Mouse (Mus musculus) inflammation-experienced regulatory T-cells, adult 6 months (primary cell): Measurements from ENCODE around the gene Nkain2. TPM values are rescaled to one million over a fixed set of nuclear protein-coding genes. Genes with fewer than 3 reads are reported as not detected.

Experiments used
- ATAC-seq: one replicate; pipeline ENCODE4 v1.8.0; 2017
- polyA plus RNA-seq, 3 experiments: library from polyadenylated mRNA; unstranded; fragments of 100-300 nt; shearing (Covaris generic); gene quantifications; one replicate each; pipeline ENCODE4 v1.2.1; 2017

Gene Nkain2
- polyA plus RNA-seq, 3 experiments from 2014 or later = not detected

GRCm38 (mm10) chr10:32576559-32577275 lies 313.5 kb downstream of the Nkain2 start:
- no peak for ATAC-seq

- no peak for ATAC-seq
Observed at GRCm38 (mm10) chr10:32557673-32558072, 332.6 kb downstream of the Nkain2 start.

- no peak for ATAC-seq
Observed at GRCm38 (mm10) chr10:32536057-32536456, 354.2 kb downstream of the Nkain2 start.

DNA sequence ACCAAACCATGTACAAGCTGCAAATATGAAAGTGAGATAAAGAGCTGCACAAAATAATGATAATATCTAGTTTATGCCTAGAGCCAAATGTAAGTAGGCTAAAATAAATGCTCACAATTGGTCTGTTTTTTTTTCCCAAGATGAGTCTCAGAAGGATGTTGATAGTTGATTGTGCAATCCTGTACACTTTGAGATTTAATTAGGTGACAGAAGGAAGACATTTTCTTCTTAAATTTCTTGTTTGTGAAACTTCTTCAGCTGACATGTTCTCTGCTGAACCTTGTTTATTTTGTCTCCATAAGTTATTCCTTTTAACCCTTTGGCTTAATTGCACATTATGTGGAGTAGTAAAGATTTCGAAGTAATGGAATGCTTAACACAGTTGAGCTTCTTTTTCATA lies 379.4 kb downstream of the Nkain2 start:
- no peak for ATAC-seq

DNA sequence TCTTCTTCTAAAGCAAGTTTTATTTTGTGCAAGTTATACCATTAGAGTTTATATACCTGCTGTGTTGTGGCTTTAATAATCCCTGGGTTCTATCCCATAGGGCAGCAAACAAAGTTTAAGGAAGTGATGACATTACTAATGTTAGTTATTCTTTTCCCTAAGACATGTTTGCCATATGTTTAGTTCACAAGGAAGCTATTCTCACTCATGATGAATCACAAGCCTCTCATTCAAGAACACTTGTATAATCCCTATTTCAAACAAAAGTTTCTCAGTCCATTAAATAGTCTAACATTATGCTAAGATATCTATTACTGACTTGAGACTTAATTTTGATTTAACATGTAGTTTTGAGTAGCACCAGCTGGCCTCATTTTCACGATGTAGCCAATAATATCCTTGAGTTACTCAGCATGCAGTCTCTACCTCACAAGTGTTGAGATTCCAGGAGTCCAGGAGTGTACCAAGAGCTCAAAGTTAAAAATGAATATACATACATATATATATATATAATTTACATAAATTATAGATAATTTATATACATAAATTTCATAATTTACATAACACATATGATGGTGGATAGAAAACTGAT lies 395.6 kb downstream of the Nkain2 start:
- ATAC-seq = no peak

DNA sequence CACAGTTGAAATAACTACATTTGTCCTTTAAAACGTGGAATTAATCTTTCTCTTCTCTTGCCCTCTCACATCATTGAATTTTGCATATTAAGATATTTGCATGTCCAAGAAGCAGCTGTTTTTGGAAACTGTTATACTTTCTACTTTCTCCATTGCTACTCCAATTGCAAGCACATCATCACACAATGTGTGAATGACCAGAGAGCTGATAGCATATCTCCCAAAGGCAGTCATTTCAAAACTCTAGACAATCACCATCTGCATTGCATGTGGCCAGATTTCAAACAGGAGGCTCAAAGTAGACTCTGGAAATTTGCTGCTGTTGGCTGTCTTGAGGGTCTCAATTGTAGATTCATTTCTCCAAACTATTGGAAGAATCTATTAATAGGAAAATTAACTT lies 396.7 kb downstream of the Nkain2 start:
- no peak for ATAC-seq

- ATAC-seq = no peak
Observed at GRCm38 (mm10) chr10:32462726-32463125, 427.5 kb downstream of the Nkain2 start.

DNA sequence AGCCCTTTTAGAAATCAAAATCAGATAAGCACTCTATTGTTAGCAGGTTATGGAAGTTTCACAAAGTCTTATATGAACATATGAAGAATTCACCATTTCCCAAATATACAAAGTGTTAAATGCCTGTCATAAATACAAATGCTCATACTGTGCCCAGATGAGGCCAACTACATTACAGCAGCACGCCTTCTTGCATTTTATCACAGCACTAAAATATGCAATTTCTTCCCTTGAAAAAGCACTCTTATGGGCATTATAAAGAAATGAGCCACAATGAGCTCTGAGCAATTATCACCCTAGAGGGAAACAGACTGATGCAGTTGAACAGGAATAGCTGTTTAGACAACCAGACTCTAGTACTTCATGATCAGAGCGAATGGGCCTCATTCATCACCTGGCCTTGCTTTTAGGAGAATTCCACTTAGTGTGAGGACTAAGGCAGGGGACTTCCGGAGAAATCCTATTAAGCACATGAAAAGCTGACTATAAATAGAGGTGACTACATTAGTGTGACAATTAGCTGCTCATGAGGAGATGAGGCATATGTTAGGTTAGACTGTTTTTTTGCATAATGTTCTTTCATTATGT lies 450.2 kb downstream of the Nkain2 start:
- ATAC-seq = no peak

DNA sequence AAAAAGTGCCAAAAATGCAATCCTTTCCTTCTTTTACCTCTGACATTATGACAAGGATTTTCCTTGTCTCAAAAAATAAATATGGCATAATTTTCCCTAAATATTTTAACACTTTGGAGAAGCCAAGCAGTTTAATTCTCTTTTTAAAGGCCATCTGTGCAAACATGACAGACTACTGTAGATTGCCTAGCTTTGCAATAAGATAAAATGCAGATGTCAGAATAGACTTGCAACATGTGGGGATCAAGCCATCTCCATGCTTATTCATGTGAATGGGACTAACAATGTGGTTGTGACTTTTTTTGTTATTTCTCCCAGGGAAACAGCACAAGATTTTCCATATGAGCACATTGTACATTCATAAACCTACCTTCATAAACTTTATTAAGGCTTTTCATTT lies 476.0 kb downstream of the Nkain2 start:
- no peak for ATAC-seq

DNA sequence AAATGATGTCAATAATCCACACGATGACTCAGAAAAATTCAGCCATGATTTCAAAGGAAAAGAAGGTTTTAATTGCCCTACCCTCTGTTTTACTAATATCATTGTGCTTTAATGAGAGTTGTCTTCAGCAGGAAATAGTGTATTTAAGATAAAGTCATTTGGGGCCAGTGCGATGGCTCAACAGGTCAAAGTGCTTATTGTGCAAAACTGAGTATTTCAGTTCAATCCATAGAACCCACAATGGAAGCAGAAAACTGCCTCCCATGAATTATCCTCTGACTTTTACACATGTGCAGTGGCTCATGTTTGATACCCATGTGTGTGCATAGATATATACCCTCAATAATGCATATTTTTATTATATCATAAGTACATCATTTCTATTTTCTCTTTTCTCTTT lies 478.9 kb downstream of the Nkain2 start:
- ATAC-seq = no peak

GRCm38 (mm10) chr10:32400961-32401360 lies 489.3 kb downstream of the Nkain2 start:
- ATAC-seq = no peak

GRCm38 (mm10) chr10:32393859-32394521 lies 496.3 kb downstream of the Nkain2 start:
- no peak for ATAC-seq

DNA sequence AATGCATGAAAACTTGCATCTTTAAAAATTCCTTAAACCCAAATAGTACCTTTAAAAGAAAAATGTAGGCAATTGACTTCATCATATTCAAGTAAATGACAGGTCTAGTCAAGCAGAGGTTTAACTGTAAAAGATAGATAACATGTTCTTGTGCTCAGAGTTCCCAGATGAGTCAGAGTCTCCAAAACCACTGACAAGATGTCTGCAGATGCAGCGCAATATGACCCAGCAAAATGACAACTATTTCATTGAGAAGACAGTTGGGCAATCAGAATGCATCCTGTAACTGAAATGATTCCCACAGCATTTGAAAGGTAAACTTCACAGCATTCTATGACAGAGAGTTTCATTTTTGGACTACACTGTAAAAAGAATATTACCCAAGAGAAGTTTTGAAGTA lies 496.9 kb downstream of the Nkain2 start:
- no peak for ATAC-seq

- no peak for ATAC-seq
Observed at GRCm38 (mm10) chr10:32312754-32313153, 577.5 kb downstream of the Nkain2 start.

GRCm38 (mm10) chr10:32301024-32301597 lies 589.2 kb downstream of the Nkain2 start:
- ATAC-seq = no peak

- ATAC-seq = no peak
Observed at GRCm38 (mm10) chr10:32290487-32290886, 599.8 kb downstream of the Nkain2 start.

DNA sequence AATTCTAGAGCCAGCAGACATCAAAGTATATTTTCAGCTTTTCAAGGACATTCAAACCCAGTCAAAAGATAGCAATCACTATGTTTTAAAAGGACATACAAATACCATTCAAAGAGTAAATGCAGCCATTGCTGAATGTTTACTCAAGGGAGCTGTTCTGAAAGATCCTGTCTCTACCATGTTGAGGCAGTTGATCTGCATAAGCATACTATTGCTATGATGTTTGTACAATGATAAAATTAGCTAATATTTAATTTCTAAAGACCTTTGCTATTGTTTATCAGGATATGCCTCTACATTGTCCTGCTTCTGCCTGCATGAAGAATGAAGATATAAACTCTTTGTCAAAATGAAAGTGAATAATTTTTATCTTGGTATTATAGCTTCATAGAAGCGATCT lies 606.6 kb downstream of the Nkain2 start:
- no peak for ATAC-seq

GRCm38 (mm10) chr10:32243266-32243882 lies 646.9 kb downstream of the Nkain2 start:
- ATAC-seq = no peak

GRCm38 (mm10) chr10:32241168-32241567 lies 649.1 kb downstream of the Nkain2 start:
- ATAC-seq = no peak

GRCm38 (mm10) chr10:32182951-32183350 lies 707.3 kb downstream of the Nkain2 start:
- no peak for ATAC-seq

- no peak for ATAC-seq
Observed at GRCm38 (mm10) chr10:32091354-32091753, 798.9 kb downstream of the Nkain2 start.

GRCm38 (mm10) chr10:32060396-32060795 lies 829.9 kb downstream of the Nkain2 start:
- no peak for ATAC-seq

GRCm38 (mm10) chr10:32058251-32058650 lies 832.0 kb downstream of the Nkain2 start:
- ATAC-seq = no peak
